Mouse (Mus musculus): ENCODE measurements around the gene Zfp317. TPM values are rescaled to one million over a fixed set of nuclear protein-coding genes. Genes with fewer than 3 reads are reported as not detected.

Gene Zfp317
- polyA plus RNA-seq (2012), result 0.64 and 0.76 TPM in 2 replicates

GRCm38 (mm10) chr9:19621843-19622822 is at the start of gene Zfp317:
Zfp317 (plus strand) TSS chr9:19622102.

GRCm38 (mm10) chr9:19582317-19582716 is 39.6 kb upstream of the Zfp317 start, which contains the start of gene Olfr855:
Olfr855 (plus strand) TSS chr9:19582617.

Other genes with a start within 250 kb of the Zfp317 start
- not detected in 2 replicates for gene Olfr847, start 243.4 kb upstream of the Zfp317 start, polyA plus RNA-seq (2012)
- not detected in 2 replicates for gene Olfr849, start 181.8 kb upstream of the Zfp317 start, polyA plus RNA-seq (2012)
- not detected in 2 replicates for gene Olfr850, start 143.9 kb upstream of the Zfp317 start, polyA plus RNA-seq (2012)
- not detected in 2 replicates for gene Olfr851, start 128.8 kb upstream of the Zfp317 start, polyA plus RNA-seq (2012)
- not detected in 2 replicates for gene Olfr853, start 81.0 kb upstream of the Zfp317 start, polyA plus RNA-seq (2012)
- not detected in 2 replicates for gene Olfr854, start 54.7 kb upstream of the Zfp317 start, polyA plus RNA-seq (2012)
- not detected in 2 replicates for gene Olfr855, start 39.5 kb upstream of the Zfp317 start, polyA plus RNA-seq (2012)
- gene Olfr857, start 87.3 kb downstream of the Zfp317 start, polyA plus RNA-seq (2012), result not detected in 2 replicates
- gene Olfr58, start 158.2 kb downstream of the Zfp317 start, polyA plus RNA-seq (2012), result not detected in 2 replicates
- gene Olfr859, start 182.8 kb downstream of the Zfp317 start, polyA plus RNA-seq (2012), result not detected in 2 replicates
- not detected in 2 replicates for gene Olfr860, start 227.6 kb downstream of the Zfp317 start, polyA plus RNA-seq (2012)